Mouse (Mus musculus) gastrocnemius, postnatal 36 days (tissue): ENCODE measurements around the gene Pbx4. TPM values are rescaled to one million over a fixed set of nuclear protein-coding genes. Genes with fewer than 3 reads are reported as not detected.

ENCODE experiments used
- DNase-seq, 2 experiments: peaks; one replicate each; pipeline ENCODE4 v3.0.0; 2022
- intact Hi-C: fragments of 180-260 bp; cut with DNase I; formaldehyde crosslinking; loops from one replicate; pipeline ENCODE4 v1.15.1; 2025
- total RNA-seq, 2 experiments: library from RNA; stranded (reverse); gene quantifications; 2 replicates each; pipeline ENCODE4 v1.2.3; 2021

Gene Pbx4
- total RNA-seq, 2 experiments from 2014 or later, result not detected

DNA sequence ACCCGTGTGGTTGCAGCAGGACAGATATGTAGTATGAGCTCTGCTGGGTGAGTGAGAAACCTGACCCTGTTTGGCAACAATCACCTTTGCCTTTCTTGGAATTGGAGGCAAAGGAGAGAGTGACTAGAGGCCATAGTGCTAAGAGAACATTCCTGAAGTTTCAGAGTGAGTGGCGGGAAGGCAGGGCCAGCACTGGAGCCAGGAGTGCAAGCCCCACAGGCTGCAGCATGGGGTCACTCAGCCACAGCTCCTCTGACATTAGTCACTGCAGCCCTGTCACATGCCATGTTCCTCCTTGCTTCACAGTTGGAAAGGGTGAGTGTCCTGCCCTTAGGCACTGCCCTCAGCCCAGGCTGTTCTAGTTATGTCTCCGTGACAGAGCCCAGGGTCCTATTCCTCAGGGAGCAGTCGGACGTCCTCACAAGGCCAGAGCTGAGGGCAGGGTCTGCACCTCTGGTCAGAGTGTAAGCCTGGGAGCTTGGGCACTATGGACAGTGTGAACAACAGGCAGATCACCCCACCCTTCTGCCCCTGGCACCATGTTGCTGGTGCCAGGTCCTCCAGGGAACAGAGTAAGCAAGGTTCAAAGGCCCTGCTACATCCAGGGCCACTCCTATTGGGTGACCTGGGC is 35.5 kb downstream of the Pbx4 start:
- intact Hi-C loops, result no loop called here
- DNase-seq, result no peak

DNA sequence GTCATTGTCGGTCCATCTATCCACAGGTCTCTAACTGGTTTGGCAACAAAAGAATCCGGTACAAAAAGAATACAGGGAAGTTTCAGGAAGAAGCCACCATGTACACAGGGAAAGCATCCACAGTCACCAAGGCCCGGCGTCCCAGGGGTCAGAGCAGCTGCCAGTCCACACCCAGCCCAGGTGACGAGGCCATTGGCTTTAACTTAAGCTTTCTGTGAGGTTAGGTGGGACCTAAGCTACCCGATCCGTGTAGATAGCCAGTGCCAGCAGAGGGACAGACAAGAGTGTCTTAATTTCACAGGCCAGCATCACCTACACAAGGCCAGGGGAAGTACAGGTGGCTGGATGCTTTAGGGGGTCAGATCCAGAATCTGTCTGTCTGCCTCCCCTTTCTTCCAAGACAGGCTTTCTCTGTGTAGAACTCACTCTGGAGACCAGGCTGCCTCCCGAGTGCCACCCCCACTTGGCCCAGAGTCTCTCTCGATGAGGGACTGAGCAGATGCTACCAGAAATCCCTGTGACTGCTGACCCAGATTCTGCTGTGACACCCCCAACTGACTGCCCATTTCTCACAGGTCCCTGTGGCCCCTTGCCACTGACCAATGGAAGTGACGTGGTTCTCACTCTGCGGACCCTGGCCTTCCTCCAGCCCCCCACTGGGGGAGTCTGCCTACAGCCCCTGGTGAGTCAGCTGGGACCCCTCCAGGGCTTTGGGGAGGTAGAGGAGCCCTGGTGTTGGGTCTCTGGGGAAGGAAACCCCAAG is 37.9 kb downstream of the Pbx4 start:
- intact Hi-C loops, result no loop called here
- DNase-seq, result no peak

DNA sequence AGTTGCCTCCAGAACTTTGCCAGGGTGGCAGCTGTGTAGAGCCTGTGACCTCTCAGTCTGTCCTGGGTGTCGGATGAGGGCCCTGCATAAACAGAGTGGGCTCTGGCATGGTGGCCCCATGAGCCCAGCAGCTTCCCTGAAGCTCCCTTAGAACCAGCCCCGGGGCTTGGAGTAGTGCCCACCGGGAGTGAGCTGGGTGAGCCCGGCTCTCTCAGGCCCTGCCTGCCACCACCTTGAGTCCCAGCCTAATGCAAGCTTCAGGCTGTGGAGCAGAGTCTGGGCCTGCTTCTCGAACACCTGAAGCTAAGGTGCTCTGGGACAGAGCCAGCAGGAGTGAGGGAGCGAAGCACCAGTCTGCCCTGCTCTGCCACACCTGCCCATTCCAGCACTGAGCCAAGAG is 38.6 kb downstream of the Pbx4 start:
- intact Hi-C loops, result no loop called here
- no peak for DNase-seq

DNA sequence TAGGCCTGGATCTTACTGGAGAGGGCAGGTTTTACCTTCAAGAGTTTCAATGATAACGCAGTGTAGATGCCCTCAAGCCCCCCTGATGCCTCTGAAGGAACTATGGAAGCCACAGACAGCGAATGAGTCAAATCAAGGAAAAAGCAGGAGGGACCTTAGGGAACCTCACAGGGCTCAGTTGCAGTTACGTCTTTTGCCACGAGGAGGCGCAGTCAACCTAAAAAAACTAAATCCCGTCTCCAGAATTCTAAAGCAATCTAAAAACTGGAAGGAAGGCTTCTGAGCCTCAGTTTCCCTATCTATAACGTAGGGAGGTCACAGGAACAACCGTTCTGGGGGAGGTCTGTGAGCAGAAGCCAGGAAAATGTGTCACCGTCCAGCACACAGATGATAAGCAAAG is 41.9 kb downstream of the Pbx4 start:
- DNase-seq, result peak in 1 of 2 experiments; percentile 71
- intact Hi-C loops, result no loop called here

DNA sequence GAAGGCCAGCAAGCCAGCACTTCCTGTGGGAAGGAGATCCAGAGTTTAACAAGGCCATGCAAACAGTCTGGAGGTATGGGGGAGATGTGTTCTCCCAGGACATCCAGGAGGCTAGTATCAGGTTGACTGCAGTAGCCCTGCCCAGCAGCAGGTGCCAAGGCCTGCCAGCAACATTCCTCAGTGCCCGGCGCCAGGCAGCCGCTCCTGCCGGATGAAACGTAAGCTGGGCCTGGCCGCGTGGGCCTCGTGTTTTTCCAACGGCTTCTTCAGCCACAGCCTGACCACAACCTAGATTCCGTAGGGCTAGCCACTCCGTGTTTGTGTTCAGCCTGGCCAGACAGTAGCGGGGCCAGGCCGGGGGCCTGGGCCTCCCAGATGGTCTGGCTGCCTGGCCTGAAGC is 42.4 kb downstream of the Pbx4 start:
- intact Hi-C loops, result no loop called here
- peak; percentile 48 to 64 for DNase-seq

DNA sequence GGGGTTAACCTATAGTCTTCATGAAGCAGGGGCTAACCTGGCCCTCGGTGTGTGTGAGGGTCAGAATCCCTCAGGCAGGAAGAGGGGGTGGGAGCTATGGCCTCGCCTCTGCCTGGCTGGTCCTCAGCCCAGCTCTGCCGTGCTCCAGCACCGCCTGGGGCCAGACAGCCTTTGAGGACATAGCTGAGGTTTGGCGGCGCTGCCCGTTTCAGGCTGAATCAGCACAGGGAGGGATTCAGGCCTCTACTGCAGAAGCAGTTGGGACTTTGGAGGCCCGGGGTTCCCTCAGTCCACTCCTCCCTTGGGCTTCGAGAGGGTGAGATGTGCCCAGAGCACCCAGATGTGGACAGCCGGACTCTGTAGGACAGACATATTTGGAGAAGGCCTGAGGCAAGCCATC is 43.8 kb downstream of the Pbx4 start:
- intact Hi-C loops, result no loop called here

DNA sequence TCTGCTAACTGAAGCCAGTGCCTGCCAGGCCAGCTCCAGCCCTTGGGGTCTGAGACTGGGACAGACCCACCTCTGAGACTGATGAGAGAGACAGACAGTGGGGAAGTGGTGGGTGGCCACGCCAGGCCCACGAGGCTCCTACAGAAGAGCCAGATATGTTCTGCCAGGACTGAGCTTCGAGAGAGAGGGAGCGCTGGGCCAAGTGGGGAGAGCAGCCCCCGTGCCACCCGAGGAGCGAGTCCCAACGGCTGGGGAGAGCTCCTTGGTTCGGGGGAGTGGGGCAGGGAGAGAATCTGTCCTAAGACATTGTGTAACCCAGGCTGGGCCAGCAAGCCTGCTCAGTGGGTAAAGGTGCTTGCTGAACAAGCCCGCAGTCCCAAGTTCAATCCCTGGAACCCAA is 44.7 kb downstream of the Pbx4 start:
- no peak for DNase-seq

More for the DNA sequence above, 43.8 kb downstream of the Pbx4 start:
- no peak for DNase-seq

DNA sequence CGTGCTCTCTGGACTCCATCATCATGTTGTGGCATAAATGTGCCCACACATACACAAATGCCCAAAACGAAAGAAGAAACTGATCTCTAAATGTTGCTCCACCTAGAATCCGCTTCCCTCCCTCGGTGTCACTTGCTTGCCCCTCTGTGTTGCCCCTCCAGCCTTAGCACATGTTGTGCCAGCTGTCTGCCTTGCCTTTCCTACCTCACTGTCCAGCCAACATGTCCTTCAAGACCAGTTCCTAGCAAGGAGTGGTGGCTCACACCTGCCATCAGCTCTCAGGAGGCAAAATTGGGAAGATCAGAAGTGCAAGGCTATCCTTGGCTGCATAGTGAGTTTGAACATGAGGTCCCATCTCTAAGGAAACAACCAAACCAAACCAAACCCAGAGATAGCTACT is 45.1 kb downstream of the Pbx4 start:
- intact Hi-C loops, result no loop called here
- DNase-seq, result no peak

More for the DNA sequence above, 44.7 kb downstream of the Pbx4 start:
- intact Hi-C loops, result no loop called here

DNA sequence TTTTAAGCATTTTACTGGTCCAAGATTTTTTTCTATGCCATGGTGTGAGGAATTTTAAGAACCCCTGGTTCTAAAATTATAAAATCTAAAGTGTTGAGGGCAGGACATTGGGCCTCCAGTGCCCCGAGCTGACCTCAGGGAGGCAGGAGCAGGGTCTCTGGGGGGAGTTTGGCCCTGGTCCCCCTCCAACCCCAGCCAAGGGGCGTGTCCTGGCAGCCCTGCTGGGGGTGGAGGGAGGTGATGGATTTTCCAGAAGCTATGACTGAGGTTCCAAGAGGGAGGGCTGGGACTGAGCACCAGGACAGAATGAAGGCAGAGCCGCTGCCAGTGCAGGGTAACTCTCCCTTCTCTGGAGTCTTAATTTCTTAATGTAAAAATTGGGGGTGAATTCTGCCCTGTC is 45.7 kb downstream of the Pbx4 start:
- DNase-seq, result peak in 1 of 2 experiments; percentile 48
- intact Hi-C loops, result no loop called here

DNA sequence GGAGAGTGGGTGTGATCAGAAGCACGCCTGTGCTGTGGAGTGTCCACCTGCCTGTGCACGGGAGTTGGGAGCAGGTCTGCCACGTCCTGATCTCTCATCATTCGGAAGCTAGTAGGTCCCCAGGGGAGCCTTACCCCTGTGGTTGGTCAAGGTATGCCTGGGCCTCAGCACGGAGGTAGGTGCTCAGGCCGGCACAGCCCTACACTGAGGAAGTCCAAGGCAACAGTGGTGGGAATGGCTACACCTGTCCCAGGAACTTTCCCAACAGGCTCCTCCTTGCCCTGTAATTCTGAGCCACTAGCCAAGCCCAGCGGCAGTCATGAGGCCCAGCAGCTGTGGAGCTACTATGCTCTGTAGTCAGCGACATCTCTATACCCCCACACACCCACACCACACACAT is 47.4 kb downstream of the Pbx4 start:
- intact Hi-C loops, result no loop called here
- DNase-seq, result no peak

DNA sequence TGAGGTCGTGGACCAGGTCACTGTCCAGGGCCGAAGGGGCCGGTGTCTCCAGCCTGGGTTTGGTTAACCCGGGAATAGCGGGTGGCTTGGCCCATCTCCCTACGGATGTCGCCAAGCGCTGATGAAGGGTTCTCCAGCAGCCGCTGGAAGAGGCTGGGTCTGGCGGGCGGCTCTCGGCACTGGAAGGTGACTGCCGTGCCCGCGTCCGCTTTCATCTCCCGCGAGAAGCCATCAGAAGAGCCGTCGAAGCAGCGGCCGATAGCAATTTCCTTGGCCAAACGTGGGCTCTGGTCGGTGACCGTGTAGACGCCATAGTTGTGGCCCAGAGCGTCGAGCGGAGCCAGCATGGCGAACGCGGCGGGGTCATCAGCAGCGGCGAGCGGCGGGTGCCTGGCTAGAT is 48.5 kb downstream of the Pbx4 start:
- DNase-seq, result no peak
- intact Hi-C loops, result no loop called here

DNA sequence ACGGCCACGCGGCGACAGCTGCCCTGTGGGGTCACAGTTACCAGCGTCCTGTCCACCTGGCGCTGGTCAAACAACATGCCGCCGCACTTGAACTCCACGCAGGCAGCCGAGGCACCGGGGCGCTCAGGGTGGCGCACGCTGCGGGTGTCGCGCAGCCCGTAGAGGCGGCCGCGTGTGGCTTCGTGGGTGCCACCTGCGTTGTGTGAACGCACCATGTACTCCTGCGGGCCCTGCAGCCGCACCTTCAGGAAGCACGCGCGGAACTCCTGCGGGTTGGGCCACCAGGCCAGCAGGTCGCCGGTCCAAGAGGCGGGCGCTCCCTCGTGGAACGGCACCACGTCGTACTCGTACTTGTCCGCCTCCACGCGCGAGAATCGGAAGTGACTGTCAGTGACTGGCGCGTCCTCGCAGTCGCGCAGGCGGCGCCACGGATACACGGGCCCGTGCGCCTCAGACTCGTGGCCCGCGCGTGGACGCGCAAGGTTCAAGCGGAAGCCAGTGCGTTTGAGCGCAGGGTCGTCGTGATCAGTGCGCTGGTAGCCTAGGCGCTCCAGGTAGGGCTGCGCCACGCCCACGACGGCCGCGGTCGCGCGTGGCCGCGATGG is 49.1 kb downstream of the Pbx4 start:
- intact Hi-C loops, result no loop called here
- DNase-seq, result no peak

DNA sequence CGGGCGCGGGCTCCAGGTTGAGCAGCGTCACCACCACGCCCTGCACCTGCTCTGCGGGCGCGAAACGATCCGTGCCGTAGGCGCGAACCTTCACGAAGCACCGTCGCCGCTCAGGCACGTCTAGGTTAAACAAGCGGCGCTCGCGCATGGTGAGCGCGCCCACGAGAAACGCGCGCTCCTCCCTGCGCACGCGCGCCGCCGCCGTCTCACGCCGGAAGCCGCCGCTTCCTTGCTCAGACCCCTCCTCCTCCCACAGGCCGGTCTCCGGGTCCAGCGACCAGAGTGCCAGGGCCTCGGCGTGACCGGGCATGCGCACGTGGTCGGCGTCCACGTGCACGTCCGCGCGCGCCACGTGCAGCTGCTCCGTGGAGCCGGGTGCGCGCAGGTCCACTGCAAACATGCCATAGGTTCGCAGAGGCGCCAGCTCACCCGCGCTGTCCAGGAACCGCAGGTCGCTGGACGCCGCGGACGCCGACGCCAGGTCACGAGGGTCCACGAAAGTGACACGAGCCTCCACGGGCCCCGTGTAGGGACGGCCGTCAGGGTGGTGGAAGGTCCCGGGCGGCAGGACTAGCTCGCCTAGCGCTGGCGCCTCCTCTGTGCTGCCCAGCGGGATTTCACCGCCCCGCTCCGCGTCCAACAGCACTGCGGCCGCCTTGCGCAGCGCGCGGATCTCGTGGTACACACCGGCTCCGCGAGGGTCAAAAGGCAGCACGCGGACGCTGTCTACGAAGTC is 49.9 kb downstream of the Pbx4 start:
- no peak for DNase-seq
- intact Hi-C loops, result no loop called here

DNA sequence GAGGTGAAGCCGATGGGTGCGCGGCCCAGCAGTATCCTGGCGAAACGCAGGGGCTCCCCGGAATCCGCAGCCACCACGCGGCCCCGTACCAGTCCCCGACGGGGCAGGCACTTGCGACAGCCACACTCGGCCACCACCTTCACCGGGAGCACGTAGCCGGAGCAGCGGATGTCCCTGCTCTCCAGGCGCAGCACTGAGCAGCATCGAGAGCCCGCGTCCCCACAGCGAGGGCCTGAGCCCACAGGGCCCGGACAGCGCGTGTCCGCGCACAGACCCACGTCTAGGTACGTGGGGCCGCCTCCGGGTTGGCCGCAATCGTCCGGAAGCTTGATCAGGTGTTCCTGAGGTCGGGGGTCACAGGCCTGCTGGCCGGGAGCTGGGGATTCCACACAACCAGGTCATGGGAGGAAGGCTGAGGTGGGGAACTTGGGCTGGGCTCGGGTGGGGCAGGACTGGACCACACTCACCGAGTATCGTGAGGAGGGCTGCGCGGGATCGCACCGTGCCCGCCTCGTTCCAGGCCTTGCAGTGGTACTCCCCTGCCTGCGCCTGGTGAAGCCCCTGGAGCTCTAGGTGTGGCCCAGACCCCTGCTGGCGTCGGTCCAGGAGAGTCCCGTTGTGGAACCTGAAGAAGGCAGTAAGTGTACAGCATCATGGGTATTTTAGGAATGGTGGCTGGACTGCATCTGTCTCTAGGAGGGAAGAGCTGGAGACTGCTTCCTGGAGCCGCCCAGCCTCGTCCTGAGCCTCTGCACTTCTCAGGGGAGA is 50.7 kb downstream of the Pbx4 start:
- intact Hi-C loops, result no loop called here
- no peak for DNase-seq

DNA sequence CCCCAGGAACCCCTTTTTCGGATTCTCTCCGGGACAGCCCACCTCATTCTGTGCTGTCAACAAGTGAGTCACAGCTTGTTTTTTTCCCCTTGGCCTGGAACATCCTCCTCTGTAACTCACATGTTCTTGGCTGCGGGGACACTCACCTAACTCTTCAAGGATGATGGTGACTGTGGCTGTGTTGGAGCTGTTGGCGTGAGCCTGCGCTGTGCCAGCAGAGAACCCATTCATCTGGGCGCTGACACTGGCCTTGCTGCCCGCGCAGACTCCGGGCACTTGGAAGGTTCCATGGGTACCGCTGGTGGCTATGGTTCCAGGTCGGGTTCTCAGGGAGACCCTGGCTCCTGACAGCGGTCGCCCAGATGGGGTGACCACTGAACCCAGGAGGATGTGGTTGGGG is 51.9 kb downstream of the Pbx4 start:
- intact Hi-C loops, result no loop called here
- no peak for DNase-seq

DNA sequence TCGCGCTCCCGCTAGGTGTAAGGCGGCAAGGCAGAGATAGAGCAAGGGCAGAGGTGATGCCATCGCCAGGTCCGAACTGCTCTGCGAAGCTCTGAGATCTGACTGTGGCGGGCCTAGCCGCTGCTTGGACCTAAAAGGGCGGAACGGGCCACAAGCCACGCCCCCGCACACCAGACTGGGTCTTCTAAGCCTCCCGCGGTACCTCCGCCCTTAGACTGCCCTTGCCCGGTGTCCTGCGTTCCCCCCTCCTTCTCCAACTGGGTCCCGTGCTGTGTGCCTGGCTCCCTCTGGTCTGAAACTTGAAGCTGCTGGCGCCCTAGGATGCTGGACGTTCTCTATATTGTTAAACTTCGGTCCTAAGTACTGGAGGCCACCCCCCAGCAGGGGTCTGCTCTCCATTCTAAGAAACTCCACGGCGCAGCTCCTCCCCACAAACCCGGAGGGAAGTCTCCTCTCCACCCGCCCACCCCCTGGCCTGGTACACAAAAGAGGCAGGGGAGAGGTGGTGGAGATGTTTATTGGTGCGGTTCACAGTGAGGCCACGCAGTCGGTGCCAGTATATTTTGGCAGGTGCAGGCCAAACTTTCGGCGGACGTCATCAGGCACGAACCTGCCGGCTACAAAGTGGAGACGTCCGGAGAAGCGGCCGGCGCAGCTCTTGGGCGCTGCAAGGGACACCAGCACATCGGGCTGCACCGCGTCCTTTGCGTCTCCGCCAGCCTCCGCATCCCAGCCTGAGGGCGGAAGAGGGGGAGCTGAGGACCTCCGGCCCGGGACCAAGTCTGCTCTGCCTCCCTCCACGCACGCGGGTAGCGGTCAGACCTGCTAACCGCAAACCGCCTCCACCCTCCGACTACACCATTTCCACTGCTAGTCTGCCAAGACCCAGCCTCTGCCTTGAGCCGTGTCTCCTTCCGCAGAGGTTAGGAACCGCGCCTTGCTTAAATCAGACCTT is 55.3 kb downstream of the Pbx4 start, which contains the start of gene Cilp2:
TSS of gene Cilp2 (minus strand) at position 399 of the 955 bp plus-strand sequence.
- intact Hi-C loops, result no loop called here

DNA sequence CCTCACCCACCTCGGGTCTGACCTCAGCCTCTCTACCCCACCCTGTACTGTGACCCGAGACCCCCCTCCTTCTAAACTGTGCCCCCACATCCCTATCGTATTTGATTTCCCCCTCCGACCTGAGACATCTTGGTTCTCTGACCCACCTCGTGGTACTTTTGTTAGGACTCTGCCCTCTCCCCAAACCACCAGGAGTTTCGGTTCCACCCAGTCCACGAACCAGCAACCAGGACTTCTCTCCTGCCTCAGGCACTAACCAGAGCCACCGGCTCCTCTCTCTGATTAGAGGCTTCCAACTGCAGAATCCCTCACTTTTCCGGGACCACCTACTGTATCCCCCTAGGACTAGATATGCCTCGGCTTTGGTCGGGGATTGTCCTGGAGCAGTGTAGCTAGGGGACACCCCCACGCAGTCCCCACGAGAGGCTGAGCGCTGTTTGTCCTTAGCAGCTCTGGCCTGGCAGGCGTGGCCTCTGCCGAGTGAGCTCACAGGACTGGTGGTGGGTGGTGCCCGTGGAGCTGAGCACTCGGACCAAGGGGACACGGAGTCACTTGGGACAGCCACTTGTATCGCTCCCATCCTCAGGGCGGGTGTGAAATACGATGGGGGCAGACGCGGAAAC is 56.1 kb downstream of the Pbx4 start:
- no peak for DNase-seq
- intact Hi-C loops, result no loop called here

More for the DNA sequence above, 55.3 kb downstream of the Pbx4 start, which contains the start of gene Cilp2:
- peak in 1 of 2 experiments; percentile 41 for DNase-seq

DNA sequence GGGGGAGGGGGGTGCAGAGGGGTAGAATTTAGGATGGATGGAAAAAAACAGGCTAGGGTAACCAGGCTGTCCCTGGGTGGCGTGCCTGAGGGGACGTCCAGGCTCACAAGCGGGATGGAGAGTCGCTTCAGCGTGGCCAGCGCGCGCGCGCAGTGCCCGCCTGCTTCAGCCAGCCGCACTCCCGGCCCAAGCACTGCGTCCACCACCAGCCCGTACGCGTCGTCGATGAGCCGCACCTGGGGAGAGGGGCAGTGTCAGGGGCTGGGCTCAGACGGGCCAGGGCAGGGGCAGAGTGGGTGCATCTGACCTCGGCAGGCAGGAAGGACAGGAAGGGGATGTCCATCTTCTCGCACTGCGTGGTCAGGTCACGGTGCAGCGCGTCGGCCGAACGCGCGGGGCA is 56.6 kb downstream of the Pbx4 start:
- no peak for DNase-seq
- intact Hi-C loops, result no loop called here

DNA sequence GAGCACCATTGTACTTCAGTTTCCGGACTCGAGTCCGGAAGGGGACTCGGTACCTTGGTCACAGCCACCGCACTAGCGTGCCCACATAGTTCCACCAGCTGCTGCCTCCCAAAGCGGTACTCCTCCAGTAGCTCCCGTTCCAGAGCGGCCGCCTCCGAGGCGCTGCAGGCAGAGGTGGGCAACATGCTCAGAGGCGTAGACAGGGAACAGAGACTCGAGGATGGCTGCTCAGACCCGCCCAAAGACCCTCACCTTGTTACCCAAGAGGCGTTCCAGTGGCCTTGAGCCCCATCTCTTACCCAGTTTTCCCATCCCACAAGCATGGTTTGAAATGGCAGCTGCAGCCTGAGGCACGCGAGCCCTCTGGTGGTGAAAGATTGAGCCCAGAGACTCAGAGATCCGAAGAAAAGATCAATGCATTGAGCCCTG is 58.5 kb downstream of the Pbx4 start:
- no peak for DNase-seq
- intact Hi-C loops, result no loop called here
